Mouse (Mus musculus) liver, postnatal 0 days (tissue): ENCODE measurements around the gene Efl1.

ENCODE experiments used
- CTCF ChIP-seq: sonication (generic); IDR thresholded peaks from 2 replicates; pipeline ENCODE4 v1.5.1; 2016; ENCODE audit warnings: antibody characterized with exemption, low read depth
- EP300 ChIP-seq: IDR thresholded peaks from 2 replicates; pipeline ENCODE4 v1.6.1; 2016; ENCODE audit warnings: antibody characterized with exemption, low read depth, mild to moderate bottlenecking

DNA sequence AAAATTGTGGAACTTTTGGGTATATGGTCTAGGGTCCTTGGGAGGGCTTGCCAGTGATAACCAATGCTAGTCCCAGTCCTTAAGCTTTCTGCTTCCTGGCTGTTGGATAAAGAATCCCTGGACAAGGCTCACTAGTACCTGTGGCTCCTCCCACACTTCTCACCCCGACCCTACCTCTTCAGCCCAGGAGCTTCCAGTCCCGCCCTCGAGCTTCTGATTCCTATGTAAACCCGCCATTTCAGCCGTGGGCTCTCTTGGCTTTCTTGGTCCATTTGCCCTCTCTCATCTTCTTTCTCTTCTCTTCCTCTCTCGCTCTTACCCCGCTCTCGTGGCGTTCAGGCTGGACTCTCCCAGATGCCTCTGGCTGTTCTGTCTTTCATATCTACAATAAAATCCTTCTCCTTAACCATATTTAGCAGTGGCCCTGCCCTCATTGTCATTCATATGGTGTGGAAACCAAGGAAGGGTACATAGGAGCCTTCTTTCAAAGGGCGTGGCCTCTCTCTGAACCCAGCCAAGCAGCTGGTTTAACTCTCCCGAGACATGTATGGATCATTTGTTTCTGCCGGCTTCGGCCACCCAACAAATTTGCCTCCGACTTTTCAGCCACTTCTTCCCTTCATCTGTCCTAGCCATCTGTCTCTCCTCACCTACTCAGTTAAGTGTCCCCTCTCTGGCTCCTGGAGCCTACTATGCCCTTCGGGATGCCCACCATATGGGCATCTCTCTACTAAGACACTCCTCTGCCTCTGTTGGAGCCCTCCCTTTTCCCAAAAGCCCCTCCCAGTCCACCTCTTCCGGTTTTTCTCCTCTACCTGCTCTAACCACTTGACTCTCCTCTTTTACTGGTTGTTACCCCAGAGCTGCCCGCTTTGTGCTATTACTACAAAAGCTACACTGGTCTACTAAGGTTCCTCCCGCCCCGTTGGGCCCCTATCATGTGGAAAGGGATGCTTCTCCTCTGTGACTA lies 164.1 kb downstream of the Efl1 start:
- TF ChIP-seq CTCF (no peak), EP300 (no peak)
